Mouse (Mus musculus) small intestine, adult 2 months (tissue): ENCODE measurements around the gene Ulk4.
A peak's percentile ranks its signal among the peaks of the same experiment; 100 is the strongest.

Experiments used
- CTCF ChIP-seq: fragments of 200-500 bp; IDR thresholded peaks from 2 replicates; pipeline ENCODE4 v1.5.1; 2012; ENCODE audit warnings: low read depth, mild to moderate bottlenecking, control low read depth, inconsistent platforms, low read length, moderate library complexity, mixed read lengths; ENCODE audit not compliant: insufficient replicate concordance, insufficient read length; ENCODE audit errors: extremely low read depth
- POLR2A ChIP-seq: fragments of 200-500 bp; IDR thresholded peaks from 2 replicates; pipeline ENCODE4 v1.6.1; 2012; ENCODE audit warnings: low read depth, mild to moderate bottlenecking, control low read depth, inconsistent platforms, low read length, moderate library complexity

- TF ChIP-seq POLR2A = no peak
- TF ChIP-seq CTCF = peak; percentile 24; the same call in 1 of the 2 replicates
These were observed 184.4 kb downstream of the Ulk4 start for GRCm38 (mm10) chr9:121092568-121092967.
